Mouse (Mus musculus) ES-Bruce4 (cell line): Measurements from ENCODE around the gene Tenm4.

Experiments used
- CTCF ChIP-seq: IDR thresholded peaks from one replicate; pipeline ENCODE4 v1.8.1; 2011; ENCODE audit warnings: low read depth, low read length
- EP300 ChIP-seq: IDR thresholded peaks from 2 replicates; pipeline ENCODE4 v1.6.1; 2011; ENCODE audit warnings: low read depth, low read length; ENCODE audit not compliant: insufficient read depth
- POLR2A ChIP-seq: IDR thresholded peaks from one replicate; pipeline ENCODE4 v1.8.1; 2011; ENCODE audit warnings: low read length; ENCODE audit not compliant: insufficient read depth

DNA sequence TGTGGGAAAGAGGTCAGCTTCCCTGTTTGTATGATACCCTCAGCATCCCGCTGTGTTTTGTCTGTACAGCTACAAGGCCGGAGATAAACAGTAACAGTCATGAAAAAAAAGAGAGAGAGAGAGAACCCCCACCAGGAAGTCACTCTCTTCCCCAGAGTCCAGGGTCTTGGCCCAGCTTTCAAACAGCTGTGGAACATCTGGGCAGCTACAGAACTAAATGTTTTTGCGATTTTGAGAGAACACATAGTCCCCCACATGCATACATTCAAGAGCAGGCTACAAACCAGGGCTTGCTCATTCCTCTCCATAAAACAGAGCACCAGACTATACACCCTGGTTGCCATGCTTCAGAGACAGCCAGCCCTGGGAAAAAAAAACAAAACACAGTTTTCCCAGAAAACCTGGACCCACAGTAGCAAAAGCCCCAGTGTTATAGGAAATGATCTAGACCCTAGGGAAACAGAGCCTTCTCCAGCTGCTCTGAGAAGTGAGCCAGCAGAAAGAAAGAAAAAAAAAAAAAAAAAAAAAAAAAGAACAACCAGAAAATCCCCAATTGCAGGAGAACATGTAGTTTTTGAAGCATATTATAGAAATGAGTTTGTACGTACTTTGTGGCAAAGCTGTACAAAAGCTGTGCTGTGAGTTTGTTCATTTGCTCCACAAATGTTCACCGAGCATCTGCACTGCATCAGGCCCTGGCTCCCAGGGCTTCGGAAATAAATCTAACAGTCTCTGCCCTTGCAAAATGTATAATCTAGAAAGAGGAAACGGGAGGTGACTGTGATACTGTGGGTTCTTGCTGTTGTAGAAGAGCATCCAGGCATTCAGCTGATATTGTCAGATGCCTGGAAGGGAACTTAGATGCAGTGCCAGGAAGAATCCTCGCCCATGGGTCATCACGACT lies 642.7 kb downstream of the Tenm4 start:
- TF ChIP-seq POLR2A: no peak
- no peak for TF ChIP-seq CTCF
- TF ChIP-seq EP300: no peak
